Mouse (Mus musculus) stomach, postnatal 0 days (tissue): ENCODE data around the gene St3gal5. TPM values are rescaled to one million over a fixed set of nuclear protein-coding genes. Genes with fewer than 3 reads are reported as not detected.

Experiments
- ATAC-seq: fragments of 200-750 bp; cut with Nextera tagmentation; 2 replicates; pipeline ENCODE4 v1.8.0; 2017; ENCODE audit not compliant: low FRiP score, low TSS enrichment
- DNase-seq: peaks from one replicate; pipeline ENCODE4 v3.0.0-alpha.2; 2016; ENCODE audit warnings: low spot score
- H3K27ac ChIP-seq: fragments of 300-500 bp; sonication (generic); replicated peaks from 2 replicates; pipeline ENCODE4 v1.5.1; 2014; ENCODE audit warnings: mild to moderate bottlenecking, control low read depth
- H3K27me3 ChIP-seq: fragments of 300-500 bp; sonication (generic); 2 replicates; pipeline ENCODE4 v1.6.1; 2014; ENCODE audit warnings: low read length; ENCODE audit not compliant: control insufficient read depth, insufficient read depth
- H3K36me3 ChIP-seq: fragments of 300-500 bp; sonication (generic); 2 replicates; pipeline ENCODE4 v1.6.1; 2014; ENCODE audit warnings: low read length, mixed read lengths; ENCODE audit not compliant: control insufficient read depth, insufficient read depth
- H3K4me1 ChIP-seq: fragments of 300-500 bp; sonication (generic); replicated peaks from 2 replicates; pipeline ENCODE4 v1.6.1; 2014; ENCODE audit warnings: antibody characterized with exemption; ENCODE audit not compliant: control insufficient read depth, insufficient read depth
- H3K4me2 ChIP-seq: fragments of 300-500 bp; sonication (generic); replicated peaks from 2 replicates; pipeline ENCODE4 v1.6.1; 2014; ENCODE audit warnings: low read depth, mild to moderate bottlenecking, control low read depth, moderate library complexity
- H3K4me3 ChIP-seq: fragments of 300-500 bp; sonication (generic); 2 replicates; pipeline ENCODE4 v1.5.1; 2014; ENCODE audit warnings: low read depth, low read length, control low read depth
- H3K9ac ChIP-seq: fragments of 300-500 bp; sonication (generic); 2 replicates; pipeline ENCODE4 v1.6.1; 2014; ENCODE audit warnings: mild to moderate bottlenecking, low read length, control low read depth, mixed read lengths
- H3K9me3 ChIP-seq: fragments of 300-500 bp; sonication (generic); 2 replicates; pipeline ENCODE4 v1.6.1; 2016; ENCODE audit warnings: low read length; ENCODE audit not compliant: control insufficient read depth
- CTCF ChIP-seq: IDR thresholded peaks from 2 replicates; pipeline ENCODE4 v1.5.1; 2016; ENCODE audit warnings: antibody characterized with exemption, low read depth, mild to moderate bottlenecking, moderate library complexity
- EP300 ChIP-seq: optimal IDR thresholded peaks from 2 replicates; pipeline ENCODE3; 2016; ENCODE audit warnings: antibody characterized with exemption
- WGBS: fragments of 180-500 bp; shearing (Covaris S2); extraction: QIAGEN DNeasy Blood & Tissue Kit; methylation state at CpG from one replicate; pipeline ENCODE4 v1.1.7; 2014; 5-methylcytosine and 5-hydroxymethylcytosine counted together
- polyA plus RNA-seq: library from polyadenylated mRNA; unstranded; fragments of >200 nt; fragmentation: Nextera tagmentation; extraction: Ambion mirVana; gene quantifications from 2 replicates; pipeline ENCODE4 v1.2.1, GENCODE M21; 2015

The St3gal5 gene
- polyA plus RNA-seq, 1 experiment from 2014 or later, result 14.2 TPM

- ATAC-seq, result no peak
- TF ChIP-seq EP300, result no peak
- no peak for TF ChIP-seq CTCF
- Histone ChIP-seq H3K9me3 (no peaks in the 10 kb centered on the region), H3K36me3 (no peaks in the 10 kb centered on the region), H3K27me3 (no peaks in the 10 kb centered on the region), H3K9ac (no peak overlapping the region), H3K4me1 (no peaks in the 10 kb centered on the region; the same call in 1 of the 2 replicates), H3K4me3 (no peak overlapping the region), H3K27ac (no peak overlapping the region; the same call in 1 of the 2 replicates), H3K4me2 (no peak overlapping the region)
- DNase-seq, result no peak
- WGBS, result 56% methylated on average over 11 of the region's 11 CpGs
These were observed 103.3 kb downstream of the St3gal5 start for GRCm38 (mm10) chr6:72200595-72201256.

GRCm38 (mm10) chr6:72202732-72203131 is 105.3 kb downstream of the St3gal5 start:
- 67% methylated on average over 5 of the region's 5 CpGs for WGBS
- DNase-seq (no peak), ATAC-seq (no peak)
- Histone ChIP-seq H3K4me3 (no peak overlapping the region), H3K36me3 (no peaks in the 10 kb centered on the region), H3K4me1 (no peaks in the 10 kb centered on the region; the same call in 1 of the 2 replicates), H3K27me3 (no peaks in the 10 kb centered on the region), H3K4me2 (no peak overlapping the region), H3K9ac (no peak overlapping the region), H3K9me3 (no peaks in the 10 kb centered on the region), H3K27ac (no peak overlapping the region)
- no peak for TF ChIP-seq EP300
- TF ChIP-seq CTCF, result no peak

- H3K4me1 ChIP-seq, result no peaks in the 10 kb centered on the region; the same call in 1 of the 2 replicates
- no peak for ATAC-seq
- WGBS, result 55% methylated on average over 5 of the region's 5 CpGs
- H3K27me3 ChIP-seq, result no peaks in the 10 kb centered on the region
- no peaks in the 10 kb centered on the region for H3K9me3 ChIP-seq
- H3K4me2 ChIP-seq, result no peak overlapping the region
- H3K4me3 ChIP-seq, result no peak overlapping the region
- TF ChIP-seq EP300 (no peak), CTCF (no peak)
- no peak overlapping the region for H3K27ac ChIP-seq
- H3K9ac ChIP-seq, result no peak overlapping the region
- H3K36me3 ChIP-seq, result no peaks in the 10 kb centered on the region
- DNase-seq, result no peak
These were observed 105.9 kb downstream of the St3gal5 start for GRCm38 (mm10) chr6:72203279-72203678.

Other genes with a start within 250 kb of the St3gal5 start
- 31.1 and 32.4 TPM in 2 replicates for gene Ptcd3, start 188.8 kb upstream of the St3gal5 start, polyA plus RNA-seq
- 8.4 and 9.8 TPM in 2 replicates for gene Polr1a, start 188.5 kb upstream of the St3gal5 start, polyA plus RNA-seq
- 5.5 and 6.0 TPM in 2 replicates for gene Atoh8, start 138.0 kb downstream of the St3gal5 start, polyA plus RNA-seq
- not detected in 2 replicates for gene Sftpb, start 207.0 kb downstream of the St3gal5 start, polyA plus RNA-seq
- 20.1 and 21.0 TPM in 2 replicates for gene Usp39, start 247.6 kb downstream of the St3gal5 start, polyA plus RNA-seq
- 19.6 and 20.5 TPM in 2 replicates for gene 0610030E20Rik, start 249.7 kb downstream of the St3gal5 start, polyA plus RNA-seq